Mouse (Mus musculus): ENCODE results near the gene Ccdc82.

Ccdc82 gene

GRCm38 (mm10) chr9:13246815-13247638 is at the start of gene Ccdc82:
Gene Ccdc82 (plus strand): TSS chr9:13246955.
- peak; percentile 90 for DNase-seq

GRCm38 (mm10) chr9:13200079-13200478 is 46.7 kb upstream of the Ccdc82 start:
- no peak for DNase-seq

- no peak for DNase-seq
Observed at GRCm38 (mm10) chr9:13203109-13203508, 43.6 kb upstream of the Ccdc82 start.

GRCm38 (mm10) chr9:13203681-13204080 is 43.1 kb upstream of the Ccdc82 start:
- DNase-seq = no peak

GRCm38 (mm10) chr9:13206369-13206768 is 40.4 kb upstream of the Ccdc82 start:
- DNase-seq = no peak

GRCm38 (mm10) chr9:13225872-13226271 is 20.9 kb upstream of the Ccdc82 start:
- no peak for DNase-seq

- DNase-seq = no peak
Observed at GRCm38 (mm10) chr9:13230553-13230952, 16.2 kb upstream of the Ccdc82 start.

GRCm38 (mm10) chr9:13231545-13232216 is 15.1 kb upstream of the Ccdc82 start:
- DNase-seq = no peak

- no peak for DNase-seq
Observed at GRCm38 (mm10) chr9:13242321-13242720, 4.4 kb upstream of the Ccdc82 start.

- peak; percentile 46 for DNase-seq
Observed at GRCm38 (mm10) chr9:13245481-13245880, 1.3 kb upstream of the Ccdc82 start, which contains the start of gene Jrkl. Gene Jrkl (minus strand): TSS chr9:13245829.

- DNase-seq = no peak
Observed at GRCm38 (mm10) chr9:13248104-13248503, 1.3 kb downstream of the Ccdc82 start.

- DNase-seq = no peak
Observed at GRCm38 (mm10) chr9:13251251-13251650, 4.5 kb downstream of the Ccdc82 start.

- DNase-seq = no peak
Observed at GRCm38 (mm10) chr9:13256726-13257125, 10.0 kb downstream of the Ccdc82 start.

- no peak for DNase-seq
Observed at GRCm38 (mm10) chr9:13258173-13258572, 11.4 kb downstream of the Ccdc82 start.

- DNase-seq = no peak
Observed at GRCm38 (mm10) chr9:13260980-13261379, 14.2 kb downstream of the Ccdc82 start.

GRCm38 (mm10) chr9:13273219-13273618 is 26.5 kb downstream of the Ccdc82 start:
- no peak for DNase-seq

GRCm38 (mm10) chr9:13287482-13287881 is 40.7 kb downstream of the Ccdc82 start:
- DNase-seq = no peak

GRCm38 (mm10) chr9:13296274-13297121 is 49.7 kb downstream of the Ccdc82 start:
- peak; percentile 82 for DNase-seq

GRCm38 (mm10) chr9:13297122-13297667 is 50.4 kb downstream of the Ccdc82 start:
- no peak for DNase-seq

GRCm38 (mm10) chr9:13297668-13298512 is 51.1 kb downstream of the Ccdc82 start, which contains the start of gene Maml2:
Gene Maml2 (plus strand): TSS chr9:13297957.
- peak; percentile 61 for DNase-seq

GRCm38 (mm10) chr9:13298513-13298878 is 51.7 kb downstream of the Ccdc82 start:
- DNase-seq = no peak

GRCm38 (mm10) chr9:13299190-13299589 is 52.4 kb downstream of the Ccdc82 start:
- DNase-seq = no peak
